Mouse (Mus musculus) gastrocnemius, postnatal 4 days (tissue): ENCODE results near the gene Prss28. TPM values are rescaled to one million over a fixed set of nuclear protein-coding genes. Genes with fewer than 3 reads are reported as not detected.

Experiments used
- DNase-seq, 2 experiments: peaks; one replicate each; pipeline ENCODE4 v3.0.0; 2021 to 2022; ENCODE audit warnings: low spot score in 2 of 2, mixed read lengths in 2 of 2
- long read RNA-seq, 2 experiments: library from polyadenylated mRNA; stranded (forward); transcript quantifications; one replicate each; pipeline ENCODE4 v2.0.0; 2021
- total RNA-seq, 2 experiments: library from RNA; stranded (reverse); gene quantifications; 2 replicates each; pipeline ENCODE4 v1.2.3; 2021

Prss28 gene
- not detected for total RNA-seq
- long read RNA-seq, experiment 1: 0 reads
- long read RNA-seq, experiment 2: 0 reads

DNA sequence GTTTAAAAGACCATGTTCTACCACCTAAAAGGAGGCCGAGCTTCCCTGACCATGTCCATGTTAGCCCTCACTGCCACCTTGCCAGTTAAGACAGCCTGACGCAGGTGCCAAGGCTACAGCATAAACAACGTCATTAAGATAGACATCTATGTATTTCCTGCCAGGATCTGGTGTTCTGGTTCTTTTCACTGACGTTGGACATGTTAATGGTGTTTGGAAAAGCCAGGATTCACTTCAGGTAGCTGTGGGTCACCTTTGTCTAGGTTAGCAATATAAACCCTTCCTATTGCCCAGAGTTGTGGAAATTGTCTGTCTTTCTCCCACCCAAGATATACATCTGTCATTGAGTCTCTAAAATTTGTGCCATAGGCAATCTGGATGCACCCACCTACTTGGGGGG is at the start of gene Prss28:
Gene Prss28 (plus strand): TSS at position 301 of the 400 bp plus-strand sequence.
- DNase-seq: no peak

DNA sequence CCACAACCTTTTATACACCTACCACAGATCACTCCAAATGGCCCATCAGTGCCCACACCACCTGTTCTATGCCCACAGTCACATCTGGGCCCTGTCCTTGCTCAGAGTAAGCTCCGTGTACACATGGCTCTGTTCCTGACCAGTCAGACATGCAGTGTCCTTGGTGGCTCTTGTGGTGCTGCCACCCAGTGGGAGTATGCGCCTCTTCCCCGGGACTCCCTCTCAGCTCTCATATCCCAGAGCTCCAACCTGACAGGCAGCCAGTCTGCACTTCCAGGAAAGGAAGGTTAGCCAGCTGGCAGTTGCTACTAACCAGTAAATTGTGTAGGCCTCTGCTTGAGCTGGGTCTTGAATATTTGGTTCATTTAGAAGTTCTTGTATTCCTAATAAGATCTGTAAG is 44.0 kb upstream of the Prss28 start:
- no peak for DNase-seq

DNA sequence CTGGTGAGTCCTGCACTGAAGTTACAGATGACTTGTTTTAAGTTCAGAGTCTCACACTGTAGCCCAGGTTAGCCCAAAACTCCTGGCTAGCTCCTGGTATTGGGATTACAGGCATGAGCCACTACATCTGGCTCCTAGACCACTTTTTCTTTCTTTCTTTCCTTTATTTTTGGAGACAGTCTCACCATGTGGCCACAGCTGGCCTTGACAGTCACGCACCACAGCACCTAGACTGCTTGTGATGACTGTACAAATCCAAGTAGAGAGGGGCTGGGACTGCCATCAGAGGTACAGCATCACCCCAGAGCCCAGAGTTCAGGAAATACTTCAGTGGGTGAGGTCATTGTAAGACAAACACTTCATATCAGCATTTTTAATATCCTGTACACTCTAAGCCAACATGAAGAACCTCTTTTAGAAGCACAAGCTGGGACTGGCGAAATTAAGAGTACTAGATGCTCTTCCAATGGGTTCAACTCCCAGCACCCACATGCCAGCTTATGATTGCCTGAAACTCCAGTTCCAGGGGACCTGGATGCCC is 37.6 kb upstream of the Prss28 start:
- DNase-seq: no peak

DNA sequence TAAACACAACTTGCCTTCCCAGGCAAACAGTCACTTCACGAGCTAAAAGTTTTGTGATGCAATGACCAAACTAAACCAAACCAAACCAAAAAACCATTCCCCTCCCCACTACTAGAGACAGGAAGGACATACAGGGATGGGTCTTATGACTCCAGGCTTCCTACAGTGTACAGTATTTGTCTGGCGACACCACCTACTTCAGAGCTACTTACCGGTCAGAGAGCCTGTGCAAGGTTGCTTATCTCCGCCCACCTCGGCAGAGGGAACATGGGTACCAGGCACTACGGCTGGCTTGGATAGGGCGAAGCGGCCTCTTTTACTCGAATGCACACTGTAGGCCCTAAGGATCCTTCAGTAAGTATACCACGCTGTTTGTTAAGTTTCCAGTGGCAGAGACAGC is 36.1 kb upstream of the Prss28 start:
- DNase-seq: no peak

DNA sequence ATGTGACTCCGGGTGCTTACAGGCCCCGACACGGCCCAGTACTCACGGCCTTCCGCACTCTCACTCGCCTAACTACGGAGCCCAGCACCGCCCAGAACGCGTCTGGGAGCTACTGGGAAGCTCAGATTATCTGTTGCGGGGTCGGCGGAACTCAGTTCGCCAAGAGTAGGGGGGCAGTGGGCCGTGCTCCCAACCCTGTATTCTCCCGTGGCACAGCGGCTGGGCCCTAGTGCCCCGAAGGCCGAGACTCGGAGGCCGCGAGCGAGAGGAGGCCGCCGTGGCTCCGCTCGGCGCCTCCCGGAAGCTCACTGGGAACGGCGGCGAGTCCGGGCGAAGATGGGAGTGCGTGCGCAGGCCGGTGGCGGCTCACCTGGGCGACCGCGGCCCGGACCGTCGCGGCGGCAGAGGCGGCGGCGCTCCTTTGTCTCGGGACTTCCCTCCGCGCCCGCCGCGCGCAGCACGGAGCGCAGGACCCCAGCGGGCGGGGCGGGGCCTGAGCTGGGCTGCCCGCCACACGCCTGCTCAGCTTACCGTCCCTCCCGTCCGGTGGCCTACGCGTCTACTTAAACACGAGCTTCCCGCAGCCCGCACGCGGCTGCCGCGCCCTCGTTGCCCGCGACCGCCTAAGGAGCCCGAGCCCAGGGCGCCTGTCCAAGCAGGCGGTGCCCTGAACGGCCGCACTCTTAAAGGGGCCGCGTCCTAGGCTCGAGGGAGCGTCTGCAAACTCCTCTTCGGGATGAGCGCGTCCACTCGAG is 35.3 kb upstream of the Prss28 start:
- DNase-seq: peak; percentile 59 to 88

DNA sequence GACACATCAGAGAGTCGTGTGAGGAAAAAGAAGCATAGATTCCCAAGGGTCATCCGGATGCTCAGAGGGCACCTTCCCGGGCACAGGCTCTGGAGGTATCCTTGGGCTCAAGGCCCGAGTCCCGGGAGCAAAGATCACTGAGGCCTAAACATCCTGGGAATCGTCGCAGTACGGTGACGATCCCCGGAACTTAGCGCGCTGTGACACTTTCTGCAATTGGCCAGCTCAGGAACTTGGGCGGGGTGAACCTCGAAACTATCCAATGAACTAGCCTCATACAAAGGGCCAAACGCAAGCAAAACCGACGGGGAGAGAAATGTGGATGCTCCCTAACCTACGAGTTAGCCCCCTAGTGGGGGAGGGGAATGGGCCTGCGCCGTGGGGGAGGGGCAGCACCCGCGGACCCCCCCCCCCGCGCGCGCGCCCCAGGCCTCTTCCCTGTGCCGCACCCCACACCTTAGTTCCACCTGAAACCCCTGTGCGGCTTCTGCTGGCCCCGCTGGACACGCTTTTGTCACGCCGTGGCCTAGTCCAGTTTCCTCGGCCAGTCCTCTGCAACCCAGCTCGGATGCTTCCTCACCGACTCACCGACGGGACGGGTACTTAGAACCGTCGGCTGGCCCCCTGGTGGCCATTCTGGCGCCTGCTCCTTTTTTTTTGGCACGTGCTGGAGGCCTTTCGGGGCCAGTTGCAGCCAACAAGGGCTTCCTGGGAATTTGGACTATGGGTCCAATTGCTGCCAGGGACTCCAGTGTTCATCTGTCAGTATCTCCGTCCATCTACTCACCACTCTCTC is 34.5 kb upstream of the Prss28 start:
- DNase-seq: peak; percentile 81 to 91

DNA sequence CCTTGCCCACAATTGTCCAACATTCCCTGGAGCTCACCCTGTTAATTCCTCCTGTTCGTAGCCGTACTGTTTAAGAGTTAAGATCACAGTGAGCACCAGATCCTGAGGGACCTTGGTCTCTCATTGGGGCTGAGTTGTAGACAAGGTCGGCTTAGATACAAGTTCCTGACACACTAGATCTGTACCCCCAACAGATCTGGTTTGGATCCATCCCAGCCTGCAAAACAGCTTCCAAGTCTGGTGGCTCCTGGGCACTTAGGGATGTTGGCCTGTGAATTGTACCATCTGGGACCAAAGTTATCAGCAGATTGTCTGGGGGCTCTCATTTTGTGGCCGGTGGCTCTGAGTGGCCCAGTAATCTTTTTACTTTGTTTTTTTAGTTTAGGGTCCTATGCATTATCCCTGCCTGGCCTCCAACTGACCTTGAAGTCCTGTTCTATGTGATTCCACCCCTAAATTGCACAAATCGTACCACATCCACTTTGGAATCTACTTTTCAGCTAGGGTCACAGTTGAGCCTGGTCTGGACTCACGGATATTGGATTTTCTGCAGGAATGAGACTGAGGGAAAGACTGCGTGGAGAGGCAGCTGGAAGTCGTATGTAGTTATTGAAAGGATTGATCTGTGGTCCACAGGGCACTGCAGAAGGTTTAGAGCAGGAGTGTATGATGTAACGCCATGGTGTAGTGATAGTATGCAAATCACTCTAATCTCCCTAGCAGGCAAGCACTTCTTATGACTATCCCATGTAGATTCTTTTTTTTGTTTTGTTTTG is 33.7 kb upstream of the Prss28 start, which contains the start of gene Ube2i:
Gene Ube2i (minus strand): TSS at position 52 of the 776 bp plus-strand sequence.
- no peak for DNase-seq

DNA sequence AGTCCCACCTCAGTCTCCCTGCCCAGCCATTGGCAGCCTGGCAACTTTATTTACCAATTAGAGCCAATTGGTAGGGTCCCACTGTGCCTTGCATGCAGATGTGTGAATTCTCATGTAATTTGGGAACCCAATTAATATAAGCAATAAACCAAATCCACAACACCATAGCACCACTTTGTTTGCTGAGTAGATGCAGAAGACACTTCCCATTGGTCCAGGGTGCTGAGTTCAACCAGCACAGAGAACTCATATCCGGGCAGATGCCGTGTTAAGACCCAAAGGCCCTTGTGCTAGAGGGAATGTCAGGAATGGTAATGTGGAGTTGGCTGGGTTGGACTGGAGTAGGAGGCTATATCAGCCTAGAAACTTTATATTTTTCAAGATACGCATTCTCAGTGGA is 32.6 kb upstream of the Prss28 start:
- DNase-seq: no peak

DNA sequence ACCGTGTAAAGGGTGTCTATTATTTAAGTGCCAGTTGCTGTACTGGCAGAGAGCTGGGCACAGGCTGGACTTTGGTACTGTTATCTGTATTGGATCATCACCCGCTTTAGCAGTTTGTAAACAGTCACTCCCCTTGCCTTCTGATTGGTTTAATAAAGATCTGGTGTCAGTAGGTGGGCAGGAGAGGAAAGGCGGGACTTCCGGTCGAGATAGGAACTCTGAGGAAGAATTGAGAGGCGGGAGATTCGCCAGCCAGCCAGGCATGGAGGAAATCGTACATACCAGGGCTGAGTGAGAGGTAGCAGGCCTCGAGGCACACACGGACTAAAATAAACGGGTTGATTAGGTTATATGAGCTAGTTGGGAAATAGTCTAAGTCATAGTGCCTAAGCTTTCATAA is 26.3 kb upstream of the Prss28 start:
- DNase-seq: peak in 1 of 2 experiments; percentile 20

DNA sequence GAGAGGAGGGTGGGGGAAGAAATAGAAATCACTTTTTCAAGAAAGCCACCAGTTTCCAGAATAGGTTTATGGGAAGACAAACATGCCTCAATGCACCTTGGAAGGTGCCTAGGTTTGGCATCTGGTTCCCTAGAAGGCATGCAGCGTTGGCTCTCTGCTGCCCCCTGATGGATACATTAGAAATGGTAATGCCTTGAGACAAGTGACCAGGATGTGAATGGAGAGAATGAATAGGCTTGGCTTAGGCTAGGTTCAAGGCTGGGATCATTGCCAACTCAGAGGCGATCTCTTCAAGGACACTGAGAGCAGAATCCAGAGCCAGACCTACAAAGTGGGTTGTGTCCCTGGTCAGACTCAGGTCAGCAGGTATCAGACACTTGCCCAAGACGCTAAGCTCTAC is 23.4 kb upstream of the Prss28 start:
- peak; percentile 44 to 56 for DNase-seq

DNA sequence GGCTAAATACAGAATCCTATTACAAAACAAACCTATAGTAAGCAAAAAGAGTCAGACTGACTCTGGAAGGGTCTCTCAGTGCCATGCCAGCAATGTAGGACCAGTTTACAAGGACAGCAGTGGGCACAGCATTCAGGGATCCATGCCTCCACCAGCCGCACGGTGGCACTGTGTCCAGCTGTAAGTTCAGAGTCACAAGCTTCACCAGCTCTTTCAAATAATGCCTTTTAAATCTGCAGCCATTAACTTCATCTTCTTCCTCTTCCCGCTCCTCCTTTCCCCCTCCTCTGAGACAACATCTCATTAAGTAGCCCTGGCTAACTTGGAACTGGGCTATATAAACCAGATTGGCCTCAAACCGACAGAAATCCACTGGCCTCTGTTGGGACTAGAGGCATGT is 19.6 kb upstream of the Prss28 start:
- DNase-seq: peak in 1 of 2 experiments; percentile 24

DNA sequence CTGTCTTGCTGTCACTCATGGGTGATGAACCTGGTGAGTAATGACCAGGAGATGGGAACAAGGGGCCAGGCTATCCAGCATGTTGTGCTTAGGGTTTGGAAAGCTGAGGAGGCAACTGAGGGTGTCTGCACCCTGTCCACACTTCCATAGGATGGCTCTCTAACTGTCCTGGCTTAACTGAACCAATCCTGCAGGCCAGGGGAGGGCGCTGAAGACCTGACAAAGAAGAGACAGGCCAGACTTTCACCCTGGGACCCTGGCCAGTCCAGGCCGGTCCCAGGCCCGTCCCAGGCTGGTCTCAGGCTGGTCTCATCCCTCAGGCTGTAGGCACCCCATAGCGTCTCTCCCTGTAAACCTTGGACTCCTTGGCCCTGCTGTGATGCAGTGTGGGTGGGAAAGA is 18.0 kb upstream of the Prss28 start:
- no peak for DNase-seq

DNA sequence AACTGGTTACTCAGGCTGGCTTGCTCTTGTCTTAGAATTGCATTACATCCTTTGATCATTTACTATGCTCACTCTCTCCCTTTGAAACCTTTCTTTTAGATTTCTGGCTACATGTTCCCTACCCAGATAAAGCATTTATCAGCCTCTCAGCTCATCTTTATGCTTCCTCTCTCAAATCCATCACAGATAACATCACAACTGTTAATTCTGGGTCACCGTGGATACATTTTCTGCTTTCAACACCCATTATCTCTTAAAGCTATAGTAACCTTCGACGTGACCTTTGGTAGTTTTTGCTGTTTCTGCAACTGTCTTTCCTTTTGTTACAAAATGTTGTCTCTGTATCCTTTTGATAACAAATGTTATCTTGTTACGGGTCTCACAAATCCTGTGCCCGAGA is 15.0 kb upstream of the Prss28 start:
- no peak for DNase-seq

DNA sequence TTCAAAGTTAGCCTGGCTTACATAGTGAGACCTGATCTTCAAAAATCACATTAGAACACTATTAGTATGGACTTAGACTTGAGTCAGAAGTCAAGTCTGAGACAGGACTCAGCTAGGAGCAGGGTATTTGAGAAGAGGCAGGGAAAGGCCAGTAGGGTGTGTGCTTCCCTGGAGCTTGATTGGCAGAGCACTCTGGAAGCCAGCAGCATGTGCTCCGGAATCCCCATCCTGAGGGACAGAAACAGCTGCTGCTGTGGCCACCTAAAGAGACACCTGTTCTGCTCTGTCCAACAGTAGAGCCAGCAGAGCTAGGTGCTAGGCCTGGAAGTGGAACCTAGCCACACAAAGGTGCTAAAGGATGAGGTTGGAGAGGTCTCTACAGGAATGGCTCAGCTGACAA is 14.3 kb upstream of the Prss28 start:
- DNase-seq: no peak

DNA sequence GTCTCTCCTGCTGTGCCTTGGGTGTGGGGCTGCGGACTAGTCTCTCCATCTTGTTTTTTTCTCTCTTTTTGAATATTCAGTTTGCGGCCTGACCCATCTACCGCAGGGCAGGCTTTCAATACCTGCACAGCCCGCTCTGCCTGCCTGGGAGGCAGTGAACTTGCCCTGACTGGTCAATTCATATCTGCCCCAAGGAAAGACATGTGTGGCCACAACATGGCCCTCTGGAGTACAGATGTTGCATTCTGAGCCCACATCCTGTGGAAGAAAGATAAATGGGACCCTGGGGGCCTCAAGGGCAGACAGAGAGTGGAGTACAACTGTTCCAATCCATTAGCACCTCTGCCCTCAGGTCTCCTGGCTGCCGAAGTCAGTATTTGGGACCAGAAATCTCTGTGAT is 10.4 kb upstream of the Prss28 start, which contains the start of gene Prss34:
Gene Prss34 (plus strand): TSS at position 301 of the 400 bp plus-strand sequence.
- no peak for DNase-seq

DNA sequence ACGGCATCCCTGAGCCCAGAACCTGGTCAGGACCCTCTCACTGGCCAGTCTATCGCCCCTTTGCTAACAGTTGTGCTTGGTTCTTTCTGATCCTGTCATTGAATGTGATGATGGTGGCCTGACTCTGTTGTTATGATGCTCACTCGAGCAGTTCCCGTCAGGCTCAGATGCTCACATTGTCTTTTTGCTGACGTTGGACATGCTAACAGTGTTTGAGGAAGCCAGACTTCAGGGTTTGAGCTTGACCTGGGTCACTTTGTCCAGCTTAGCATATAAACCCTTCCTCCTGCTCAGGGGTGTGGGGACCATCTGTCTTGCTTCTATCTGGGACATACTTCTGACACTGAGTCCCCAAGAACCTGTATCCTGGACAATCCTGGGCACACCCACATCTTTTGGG is 9.9 kb downstream of the Prss28 start, which contains the start of gene Prss29:
Gene Prss29 (plus strand): TSS at position 301 of the 400 bp plus-strand sequence.
- no peak for DNase-seq

DNA sequence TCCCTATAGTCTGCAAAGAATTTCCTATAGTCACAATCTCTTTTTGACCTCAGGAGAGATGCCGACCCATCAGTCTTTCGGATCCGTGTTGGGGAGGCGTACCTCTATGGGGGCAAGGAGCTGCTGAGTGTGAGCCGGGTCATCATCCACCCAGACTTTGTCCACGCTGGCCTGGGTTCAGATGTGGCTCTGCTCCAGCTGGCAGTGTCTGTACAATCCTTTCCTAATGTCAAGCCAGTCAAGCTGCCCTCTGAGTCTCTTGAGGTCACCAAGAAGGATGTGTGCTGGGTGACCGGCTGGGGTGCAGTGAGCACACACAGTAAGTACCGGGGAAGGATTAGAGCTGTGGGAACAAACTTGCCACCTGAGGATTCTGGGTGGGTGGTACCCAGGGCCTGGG is 12.4 kb downstream of the Prss28 start:
- no peak for DNase-seq

DNA sequence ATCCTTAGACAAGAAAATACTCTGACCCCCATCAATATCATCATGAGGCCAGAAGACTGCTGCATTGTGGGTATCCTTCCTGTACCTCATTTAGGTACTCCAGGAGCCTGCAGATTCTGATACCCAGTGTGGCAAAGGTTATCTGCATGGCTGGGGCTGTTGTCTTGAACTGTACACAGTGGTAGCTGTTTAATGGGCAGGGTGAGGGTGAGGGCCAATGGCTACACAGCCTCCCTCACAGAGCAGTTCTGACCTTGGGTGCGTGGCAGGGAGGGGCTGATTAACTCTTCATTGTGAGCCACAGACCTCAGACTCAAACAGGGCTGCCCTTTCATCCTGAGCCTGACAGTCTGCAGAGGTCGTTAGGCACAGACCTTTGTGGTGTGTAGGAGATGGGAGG is 14.5 kb downstream of the Prss28 start:
- no peak for DNase-seq

DNA sequence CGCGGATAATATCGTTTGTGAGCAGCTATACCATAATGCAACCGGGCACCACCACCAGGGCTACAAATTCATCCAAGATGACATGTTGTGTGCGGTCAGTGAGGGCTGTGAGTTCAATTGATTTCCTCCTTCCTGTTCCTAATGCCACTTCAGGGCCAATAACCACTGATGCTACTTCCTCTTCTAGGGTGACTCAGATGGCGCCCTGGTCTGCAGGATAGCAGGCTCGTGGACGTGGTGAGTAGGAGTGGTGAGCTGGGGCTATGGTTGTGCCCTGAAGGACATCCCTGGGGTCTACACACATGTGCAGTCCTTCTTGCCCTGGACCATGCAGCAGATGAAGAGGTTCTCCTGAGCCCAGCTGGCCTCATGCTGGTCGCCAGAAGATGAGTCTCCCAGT is 23.9 kb downstream of the Prss28 start:
- DNase-seq: no peak

DNA sequence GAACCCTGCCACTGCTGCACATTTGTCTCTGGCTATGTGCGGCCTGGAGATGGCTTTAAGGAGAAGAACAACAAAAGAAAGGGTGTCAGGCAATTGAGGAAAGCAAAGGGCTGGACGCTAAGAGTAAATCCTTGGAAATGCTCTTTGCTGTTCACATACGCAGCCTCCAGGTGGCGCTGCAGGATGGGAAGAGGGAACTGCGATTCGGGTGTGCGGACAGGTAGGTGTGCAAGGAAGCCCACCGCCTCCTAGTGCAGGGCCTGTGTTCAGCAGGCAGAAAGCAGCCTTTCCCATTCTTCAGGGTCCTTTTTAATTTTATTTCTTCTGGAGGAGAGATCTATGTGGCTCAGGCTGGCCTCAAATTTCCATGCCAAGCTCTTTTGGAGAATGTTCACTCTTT is 25.5 kb downstream of the Prss28 start:
- DNase-seq: peak in 1 of 2 experiments; percentile 45

DNA sequence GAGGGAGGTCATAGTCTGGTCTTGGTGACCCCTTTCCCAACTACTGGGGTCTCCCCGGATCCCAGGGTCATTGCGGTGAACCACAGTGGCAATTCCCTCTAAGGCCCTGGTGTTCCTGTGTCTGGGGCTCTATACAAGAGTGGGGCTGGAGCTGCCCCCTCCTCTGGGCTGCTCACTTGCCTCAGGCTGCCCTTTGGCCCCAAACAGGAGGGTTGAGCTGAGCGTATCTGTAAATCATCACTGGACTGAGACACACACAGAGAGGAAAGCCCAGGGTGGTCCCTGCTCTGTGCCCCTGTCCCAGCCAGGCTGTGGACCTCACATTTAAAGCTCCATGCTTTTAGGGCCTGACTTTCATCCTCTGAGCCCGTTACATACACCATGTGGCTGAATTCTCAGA is 29.8 kb downstream of the Prss28 start:
- DNase-seq: no peak
